Mouse (Mus musculus) MEL (cell line): ENCODE data around the gene Parm1. TPM values are rescaled to one million over a fixed set of nuclear protein-coding genes. Genes with fewer than 3 reads are reported as not detected.

Experiments used
- DNase-seq: peaks from one replicate; pipeline ENCODE4 v3.0.0; 2011; ENCODE audit warnings: low read depth, low spot score
- H3K27ac ChIP-seq: 2 replicates; pipeline ENCODE4 v1.5.1; 2012; ENCODE audit warnings: low read depth, mild to moderate bottlenecking, control low read depth, low read length, moderate library complexity; ENCODE audit not compliant: control insufficient read depth
- H3K27me3 ChIP-seq, 2 experiments: fragments of 150-350 bp in 1 of 2; sonication (generic) in 1 of 2; 2 replicates each; pipeline ENCODE4 v1.6.1; 2012; ENCODE audit warnings: low read length in 2 of 2, mild to moderate bottlenecking in 2 of 2, improper control_type of control experiment in 1 of 2, moderate library complexity in 1 of 2; ENCODE audit not compliant: insufficient read depth in 2 of 2, control insufficient read depth in 1 of 2
- H3K36me3 ChIP-seq, 2 experiments: 2 replicates each; pipeline ENCODE4 v1.6.1; 2012 to 2014; ENCODE audit warnings: low read length in 2 of 2, improper control_type of control experiment in 1 of 2, inconsistent platforms in 1 of 2, mild to moderate bottlenecking in 1 of 2; ENCODE audit not compliant: insufficient read depth in 2 of 2, control insufficient read depth in 1 of 2
- H3K4me1 ChIP-seq, 2 experiments: fragments of 150-350 bp in 1 of 2; sonication (generic) in 1 of 2; 2 replicates each; pipeline ENCODE4 v1.6.1; 2012; ENCODE audit warnings: low read length in 2 of 2, improper control_type of control experiment in 1 of 2, mild to moderate bottlenecking in 1 of 2; ENCODE audit not compliant: insufficient read depth in 2 of 2, control insufficient read depth in 1 of 2
- H3K4me3 ChIP-seq, 2 experiments: fragments of 150-350 bp in 1 of 2; sonication (generic) in 1 of 2; 2 replicates each; pipeline ENCODE4 v1.5.1; 2012; ENCODE audit warnings: low read depth in 2 of 2, low read length in 2 of 2, mild to moderate bottlenecking in 2 of 2, moderate library complexity in 2 of 2, control low read depth in 1 of 2, improper control_type of control experiment in 1 of 2; ENCODE audit not compliant: control insufficient read depth in 1 of 2, insufficient read depth in 1 of 2
- H3K79me2 ChIP-seq: 2 replicates; pipeline ENCODE4 v1.6.1; 2012; ENCODE audit warnings: mild to moderate bottlenecking, low read length, moderate library complexity; ENCODE audit not compliant: control insufficient read depth, poor library complexity, insufficient read depth
- H3K9ac ChIP-seq: 2 replicates; pipeline ENCODE4 v1.6.1; 2012; ENCODE audit warnings: low read depth, mild to moderate bottlenecking, control low read depth, low read length, moderate library complexity; ENCODE audit not compliant: control insufficient read depth, poor library complexity, severe bottlenecking
- H3K9me3 ChIP-seq: fragments of 150-350 bp; sonication (generic); replicated peaks from 2 replicates; pipeline ENCODE4 v1.6.1; 2012; ENCODE audit warnings: mild to moderate bottlenecking, low read length, improper control_type of control experiment, moderate library complexity; ENCODE audit not compliant: insufficient read depth
- BHLHE40 ChIP-seq: IDR thresholded peaks from 2 replicates; pipeline ENCODE4 v1.6.1; 2012; ENCODE audit warnings: low read depth, mild to moderate bottlenecking, inconsistent platforms, low read length, improper control_type of control experiment, borderline replicate concordance
- ELF1 ChIP-seq: IDR thresholded peaks from 2 replicates; pipeline ENCODE4 v1.6.1; 2014; ENCODE audit warnings: low read depth, mild to moderate bottlenecking, inconsistent platforms, low read length, improper control_type of control experiment, moderate library complexity
- EP300 ChIP-seq, 2 experiments: IDR thresholded peaks; 2 replicates each; pipeline ENCODE4 v1.6.1; 2011; ENCODE audit warnings: improper control_type of control experiment in 2 of 2, low read length in 2 of 2, low read depth in 1 of 2, mild to moderate bottlenecking in 1 of 2
- ETS1 ChIP-seq: IDR thresholded peaks from 2 replicates; pipeline ENCODE4 v1.6.1; 2012; ENCODE audit warnings: low read depth, mild to moderate bottlenecking, inconsistent platforms, low read length, improper control_type of control experiment, moderate library complexity
- HCFC1 ChIP-seq: IDR thresholded peaks from 2 replicates; pipeline ENCODE4 v1.6.1; 2012; ENCODE audit warnings: low read depth, mild to moderate bottlenecking, inconsistent platforms, low read length, improper control_type of control experiment, moderate library complexity
- MXI1 ChIP-seq: IDR thresholded peaks from 2 replicates; pipeline ENCODE4 v1.6.1; 2011; ENCODE audit warnings: mild to moderate bottlenecking, low read depth, low read length, improper control_type of control experiment
- MYC ChIP-seq: IDR thresholded peaks from 2 replicates; pipeline ENCODE4 v1.6.1; 2011; ENCODE audit warnings: low read depth, mild to moderate bottlenecking, low read length, improper control_type of control experiment, moderate library complexity
- NELFE ChIP-seq: IDR thresholded peaks from 2 replicates; pipeline ENCODE4 v1.6.1; 2011; ENCODE audit warnings: low read depth, low read length, improper control_type of control experiment
- TBP ChIP-seq: IDR thresholded peaks from 2 replicates; pipeline ENCODE4 v1.8.0; 2011; ENCODE audit warnings: low read depth, low read length, improper control_type of control experiment
- USF1 ChIP-seq: IDR thresholded peaks from 2 replicates; pipeline ENCODE4 v1.6.1; 2014; ENCODE audit warnings: low read depth, mild to moderate bottlenecking, inconsistent platforms, low read length, improper control_type of control experiment, moderate library complexity
- ZC3H11A ChIP-seq: IDR thresholded peaks from 2 replicates; pipeline ENCODE4 v1.6.1; 2012; ENCODE audit warnings: low read depth, mild to moderate bottlenecking, inconsistent platforms, low read length, improper control_type of control experiment
- polyA plus RNA-seq, 2 experiments: library from polyadenylated mRNA; stranded (reverse) in 1 of 2; unstranded in 1 of 2; fragments of >175 nt in 1 of 2; fragments of >200 nt in 1 of 2; gene quantifications; 2 replicates each; pipeline versions ENCODE4 v1.2.1 to v1.2.4; 2012; ENCODE audit warnings: low replicate concordance in 2 of 2, low read depth in 1 of 2; ENCODE audit not compliant: insufficient read length in 2 of 2, insufficient read depth in 1 of 2, missing spikeins in 1 of 2
- total RNA-seq: library from RNA; depleted of rRNA; stranded (reverse); fragments of 300-350 nt; gene quantifications from 2 replicates; pipeline ENCODE4 v1.2.3, GENCODE M21; 2012

Gene Parm1
- total and polyA plus RNA-seq, 3 experiments, result 19.1 to 76.1 (median 41.0) TPM

DNA sequence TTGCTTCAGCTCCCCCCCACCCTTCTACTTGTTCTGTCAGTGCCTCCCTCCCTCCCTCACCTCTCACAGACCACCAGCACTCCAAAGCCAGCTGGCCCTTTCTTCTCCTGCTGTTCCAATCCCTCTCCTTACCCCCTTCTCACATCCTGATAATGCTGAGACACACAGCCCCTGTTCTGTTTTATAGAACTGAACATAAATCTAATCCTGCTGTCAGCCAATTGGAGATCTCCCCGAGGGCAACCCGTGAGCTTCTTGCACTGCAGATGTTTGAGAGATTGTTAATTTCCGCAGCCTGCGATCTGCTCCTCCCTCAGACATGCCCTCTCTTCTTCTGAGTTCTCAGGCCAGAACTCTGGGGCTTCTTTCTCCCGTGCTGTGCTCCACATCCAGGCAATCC is 79.8 kb downstream of the Parm1 start:
- Histone ChIP-seq H3K9ac (no peak overlapping the region), H3K36me3 (peaks cover 2% of the 10 kb centered on the region in 2 experiments; a peak in 2 of 4 replicates), H3K27me3 (no peaks in the 10 kb centered on the region), H3K79me2 (no peaks in the 10 kb centered on the region), H3K4me3 (no peak overlapping the region), H3K9me3 (no peaks in the 10 kb centered on the region), H3K27ac (no peak overlapping the region), H3K4me1 (peaks cover 0 to 3% of the 10 kb centered on the region in 2 experiments; a peak in 1 of 4 replicates)
- TF ChIP-seq ELF1 (no peak), TBP (no peak), ZC3H11A (no peak), MXI1 (no peak)
- DNase-seq, result no peak

DNA sequence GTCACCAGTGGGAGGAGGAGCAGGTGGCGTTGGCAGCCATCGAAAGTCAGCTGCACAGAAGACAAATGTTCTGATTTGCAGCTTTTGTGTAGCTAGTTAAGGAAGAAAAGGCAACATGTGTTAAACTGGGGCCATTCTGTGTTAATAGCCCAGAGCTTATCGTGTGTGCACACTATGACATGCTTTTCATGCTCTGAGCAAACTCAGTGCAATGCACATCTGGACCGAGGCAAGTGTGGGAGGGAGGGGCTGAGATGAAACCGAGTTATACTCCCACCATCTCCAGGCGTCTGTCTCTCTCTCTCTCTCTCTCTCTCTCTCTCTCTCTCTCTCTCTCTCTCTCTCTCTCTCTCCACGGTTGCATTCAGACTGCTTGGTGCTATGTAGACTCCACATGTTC is 82.4 kb downstream of the Parm1 start:
- Histone ChIP-seq H3K36me3 (peaks cover 0 to under 1% of the 10 kb centered on the region in 2 experiments; a peak in 1 of 4 replicates), H3K4me3 (no peak overlapping the region), H3K79me2 (no peaks in the 10 kb centered on the region), H3K9me3 (no peaks in the 10 kb centered on the region), H3K4me1 (no peaks in the 10 kb centered on the region), H3K9ac (no peak overlapping the region), H3K27ac (no peak overlapping the region), H3K27me3 (no peaks in the 10 kb centered on the region)
- no peak for DNase-seq
- TF ChIP-seq ETS1 (no peak), HCFC1 (no peak), EP300 (IDR thresholded peaks at IDR 0.05; ENCODE audit: low read depth in 1 of 2, low read length in 2 of 2) (no peak), USF1 (no peak)

DNA sequence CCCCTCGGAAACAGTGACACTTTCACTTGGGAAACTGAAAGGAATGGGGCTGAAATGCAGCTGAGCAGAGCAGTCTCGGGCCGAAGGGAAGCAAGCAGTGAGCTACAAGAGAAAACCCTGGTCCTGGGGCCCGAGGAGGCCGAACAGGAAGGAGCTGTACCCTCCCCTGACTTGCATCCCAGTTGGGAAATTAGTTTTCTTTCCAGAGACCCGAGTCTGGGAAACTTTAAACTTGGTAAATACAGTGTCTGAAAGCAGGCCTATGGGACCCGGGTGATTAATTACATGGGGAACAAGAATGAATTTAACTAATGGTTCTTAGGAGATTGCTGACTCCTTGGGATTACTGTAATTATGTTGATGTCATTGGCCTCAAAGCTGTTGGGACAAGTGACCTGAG is 85.9 kb downstream of the Parm1 start:
- no peaks in the 10 kb centered on the region for H3K9me3 ChIP-seq
- H3K9ac ChIP-seq, result no peak overlapping the region
- H3K79me2 ChIP-seq, result no peaks in the 10 kb centered on the region
- H3K27ac ChIP-seq, result no peak overlapping the region
- no peaks in the 10 kb centered on the region for H3K27me3 ChIP-seq
- no peaks in the 10 kb centered on the region; a peak in 2 of 4 replicates for H3K4me1 ChIP-seq
- TF ChIP-seq NELFE, result no peak
- no peak for TF ChIP-seq MYC
- no peak for TF ChIP-seq EP300 (IDR thresholded peaks at IDR 0.05; ENCODE audit: low read depth in 1 of 2, low read length in 2 of 2)
- TF ChIP-seq BHLHE40, result no peak
- TF ChIP-seq HCFC1, result no peak
- TF ChIP-seq, all 39 proteins: peak for 0
- H3K36me3 ChIP-seq, result peaks cover 0 to 4% of the 10 kb centered on the region in 2 experiments; a peak in 3 of 4 replicates
- no peak overlapping the region for H3K4me3 ChIP-seq
- DNase-seq, result no peak
